Mouse (Mus musculus) stomach, postnatal 0 days (tissue): ENCODE data around the gene 4930412O13Rik. TPM values are rescaled to one million over a fixed set of nuclear protein-coding genes. Genes with fewer than 3 reads are reported as not detected.

Source experiments
- ATAC-seq: fragments of 200-750 bp; cut with Nextera tagmentation; 2 replicates; pipeline ENCODE4 v1.8.0; 2017; ENCODE audit not compliant: low FRiP score, low TSS enrichment
- DNase-seq: peaks from one replicate; pipeline ENCODE4 v3.0.0-alpha.2; 2016; ENCODE audit warnings: low spot score
- H3K27ac ChIP-seq: fragments of 300-500 bp; sonication (generic); replicated peaks from 2 replicates; pipeline ENCODE4 v1.5.1; 2014; ENCODE audit warnings: mild to moderate bottlenecking, control low read depth
- H3K27me3 ChIP-seq: fragments of 300-500 bp; sonication (generic); 2 replicates; pipeline ENCODE4 v1.6.1; 2014; ENCODE audit warnings: low read length; ENCODE audit not compliant: control insufficient read depth, insufficient read depth
- H3K36me3 ChIP-seq: fragments of 300-500 bp; sonication (generic); 2 replicates; pipeline ENCODE4 v1.6.1; 2014; ENCODE audit warnings: low read length, mixed read lengths; ENCODE audit not compliant: control insufficient read depth, insufficient read depth
- H3K4me1 ChIP-seq: fragments of 300-500 bp; sonication (generic); replicated peaks from 2 replicates; pipeline ENCODE4 v1.6.1; 2014; ENCODE audit warnings: antibody characterized with exemption; ENCODE audit not compliant: control insufficient read depth, insufficient read depth
- H3K4me2 ChIP-seq: fragments of 300-500 bp; sonication (generic); replicated peaks from 2 replicates; pipeline ENCODE4 v1.6.1; 2014; ENCODE audit warnings: low read depth, mild to moderate bottlenecking, control low read depth, moderate library complexity
- H3K4me3 ChIP-seq: fragments of 300-500 bp; sonication (generic); 2 replicates; pipeline ENCODE4 v1.5.1; 2014; ENCODE audit warnings: low read depth, low read length, control low read depth
- H3K9ac ChIP-seq: fragments of 300-500 bp; sonication (generic); 2 replicates; pipeline ENCODE4 v1.6.1; 2014; ENCODE audit warnings: mild to moderate bottlenecking, low read length, control low read depth, mixed read lengths
- H3K9me3 ChIP-seq: fragments of 300-500 bp; sonication (generic); 2 replicates; pipeline ENCODE4 v1.6.1; 2016; ENCODE audit warnings: low read length; ENCODE audit not compliant: control insufficient read depth
- CTCF ChIP-seq: IDR thresholded peaks from 2 replicates; pipeline ENCODE4 v1.5.1; 2016; ENCODE audit warnings: antibody characterized with exemption, low read depth, mild to moderate bottlenecking, moderate library complexity
- EP300 ChIP-seq: optimal IDR thresholded peaks from 2 replicates; pipeline ENCODE3; 2016; ENCODE audit warnings: antibody characterized with exemption
- WGBS: fragments of 180-500 bp; shearing (Covaris S2); extraction: QIAGEN DNeasy Blood & Tissue Kit; methylation state at CpG from one replicate; pipeline ENCODE4 v1.1.7; 2014; 5-methylcytosine and 5-hydroxymethylcytosine counted together
- polyA plus RNA-seq: library from polyadenylated mRNA; unstranded; fragments of >200 nt; fragmentation: Nextera tagmentation; extraction: Ambion mirVana; gene quantifications from 2 replicates; pipeline ENCODE4 v1.2.1, GENCODE M21; 2015

Gene 4930412O13Rik
- polyA plus RNA-seq, result not detected in 2 replicates

- Histone ChIP-seq H3K4me1 (peaks cover 4% of the 10 kb centered on the region; the same call in 1 of the 2 replicates), H3K9ac (no peak within 1 kb of the TSS), H3K27me3 (peaks cover 19% of the 10 kb centered on the region; the same call in 1 of the 2 replicates), H3K4me2 (peak within 1 kb of the TSS; percentile 52), H3K36me3 (no peaks in the 10 kb centered on the region), H3K27ac (no peak within 1 kb of the TSS), H3K9me3 (no peaks in the 10 kb centered on the region), H3K4me3 (peak within 1 kb of the TSS; percentile 51)
- DNase-seq, result no peak
- ATAC-seq, result no peak
- 6% methylated on average over 33 of the region's 35 CpGs for WGBS
- TF ChIP-seq CTCF (no peak), EP300 (no peak)
Measured at GRCm38 (mm10) chr2:9881051-9881591, at the start of gene 4930412O13Rik. Gene 4930412O13Rik (plus strand): TSS chr2:9881252.

DNA sequence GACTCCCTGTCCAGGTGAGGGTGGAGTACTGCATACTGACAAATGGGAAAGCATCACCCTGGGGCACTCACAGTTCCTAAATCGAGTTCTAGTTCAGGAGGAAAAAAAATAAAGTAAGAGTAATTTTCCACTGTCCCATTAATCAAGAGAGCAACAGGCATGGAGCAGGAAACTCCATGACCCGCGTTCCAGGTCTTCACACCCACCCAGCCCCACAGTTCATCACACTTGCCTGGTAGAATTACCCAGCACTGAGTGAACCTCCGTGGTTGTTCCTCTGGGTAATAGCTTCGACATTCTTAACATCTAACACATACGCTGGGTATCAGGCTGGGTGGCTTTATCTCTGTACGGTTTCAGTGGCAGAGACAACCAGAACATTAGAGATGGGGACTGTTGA lies 47.3 kb upstream of the 4930412O13Rik start:
- Histone ChIP-seq H3K9ac (no peak overlapping the region), H3K9me3 (no peaks in the 10 kb centered on the region), H3K36me3 (no peaks in the 10 kb centered on the region), H3K4me2 (no peak overlapping the region), H3K27ac (no peak overlapping the region), H3K4me1 (no peaks in the 10 kb centered on the region), H3K4me3 (no peak overlapping the region), H3K27me3 (no peaks in the 10 kb centered on the region)
- DNase-seq (no peak), ATAC-seq (no peak)
- TF ChIP-seq CTCF (no peak), EP300 (no peak)
- 59% methylated on average over 7 of the region's 7 CpGs for WGBS

- no peak overlapping the region for H3K4me3 ChIP-seq
- H3K36me3 ChIP-seq, result no peaks in the 10 kb centered on the region
- ATAC-seq (no peak), DNase-seq (no peak)
- WGBS, result 48% methylated on average over 7 of the region's 7 CpGs
- no peaks in the 10 kb centered on the region for H3K27me3 ChIP-seq
- H3K9me3 ChIP-seq, result no peaks in the 10 kb centered on the region
- no peak overlapping the region for H3K27ac ChIP-seq
- H3K4me2 ChIP-seq, result no peak overlapping the region
- H3K9ac ChIP-seq, result no peak overlapping the region
- H3K4me1 ChIP-seq, result no peaks in the 10 kb centered on the region
- TF ChIP-seq EP300 (no peak), CTCF (no peak)
Measured at GRCm38 (mm10) chr2:9835195-9835594, 45.9 kb upstream of the 4930412O13Rik start.

DNA sequence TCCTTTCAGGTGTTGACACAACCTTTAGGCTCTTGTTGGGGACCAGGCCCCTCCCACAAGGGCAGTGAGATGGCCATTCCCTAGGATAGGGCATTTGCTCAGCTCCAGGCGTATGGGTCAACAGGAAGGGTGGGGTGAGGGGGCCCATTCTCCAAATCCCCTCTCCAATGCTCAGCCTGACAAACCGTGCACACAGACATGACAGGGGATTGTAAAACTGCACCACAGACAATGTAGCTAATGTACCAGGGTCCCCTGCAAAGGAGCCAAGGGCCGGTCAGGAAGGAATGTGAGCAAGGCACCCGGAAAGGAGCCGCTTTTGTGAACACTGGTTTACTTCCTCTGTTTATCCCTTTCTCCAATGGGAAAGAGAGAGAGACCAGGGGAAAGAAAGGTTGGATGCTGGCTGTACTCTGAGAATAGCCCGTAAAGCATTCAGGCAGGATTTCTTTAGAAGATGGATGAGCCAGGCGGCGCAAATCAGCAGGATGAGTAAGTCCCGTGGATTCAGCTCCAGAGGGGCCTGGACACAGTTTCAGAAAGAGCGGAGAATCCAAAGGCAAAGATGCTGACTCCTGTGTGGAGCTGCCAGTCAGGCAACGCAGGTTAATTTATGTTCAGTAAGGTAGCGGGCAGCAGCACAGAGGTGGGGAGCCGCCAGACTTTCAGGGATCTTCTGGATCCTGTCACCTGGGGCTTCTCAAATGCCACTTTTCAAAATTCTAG lies 28.0 kb upstream of the 4930412O13Rik start:
- WGBS, result 28% methylated on average over 13 of the region's 13 CpGs
- no peak for TF ChIP-seq EP300
- TF ChIP-seq CTCF, result no peak
- Histone ChIP-seq H3K4me1 (no peaks in the 10 kb centered on the region), H3K9ac (no peak overlapping the region), H3K27me3 (no peaks in the 10 kb centered on the region), H3K36me3 (no peaks in the 10 kb centered on the region), H3K9me3 (no peaks in the 10 kb centered on the region), H3K4me3 (no peak overlapping the region), H3K4me2 (no peak overlapping the region), H3K27ac (no peak overlapping the region)
- DNase-seq (no peak), ATAC-seq (no peak)

DNA sequence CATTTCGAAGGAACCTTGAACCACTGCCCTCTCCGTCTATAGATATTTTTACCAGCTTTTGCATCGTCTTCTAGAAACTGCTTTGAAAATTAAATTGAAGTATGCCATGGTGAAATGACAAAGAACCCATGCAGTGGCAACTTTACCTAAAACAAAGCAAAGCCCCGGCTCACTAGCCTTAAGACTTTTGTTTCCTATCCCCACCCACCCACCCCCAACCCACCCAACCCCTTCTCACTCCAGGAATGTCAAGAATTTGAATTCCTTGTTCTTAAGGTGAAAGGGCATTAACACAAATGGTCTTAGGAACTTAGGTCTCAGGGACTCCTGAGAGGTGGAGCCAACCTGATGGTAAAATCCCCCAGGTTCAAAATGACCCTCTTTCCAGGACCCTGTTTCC lies 25.2 kb upstream of the 4930412O13Rik start:
- no peak for TF ChIP-seq CTCF
- TF ChIP-seq EP300, result no peak
- H3K4me1 ChIP-seq, result no peaks in the 10 kb centered on the region
- no peaks in the 10 kb centered on the region for H3K27me3 ChIP-seq
- H3K4me3 ChIP-seq, result no peak overlapping the region
- H3K9me3 ChIP-seq, result no peaks in the 10 kb centered on the region
- H3K27ac ChIP-seq, result no peak overlapping the region
- WGBS, result 50% methylated on average over 4 of the region's 4 CpGs
- no peaks in the 10 kb centered on the region for H3K36me3 ChIP-seq
- H3K4me2 ChIP-seq, result no peak overlapping the region
- no peak for ATAC-seq
- no peak overlapping the region for H3K9ac ChIP-seq
- DNase-seq, result no peak

DNA sequence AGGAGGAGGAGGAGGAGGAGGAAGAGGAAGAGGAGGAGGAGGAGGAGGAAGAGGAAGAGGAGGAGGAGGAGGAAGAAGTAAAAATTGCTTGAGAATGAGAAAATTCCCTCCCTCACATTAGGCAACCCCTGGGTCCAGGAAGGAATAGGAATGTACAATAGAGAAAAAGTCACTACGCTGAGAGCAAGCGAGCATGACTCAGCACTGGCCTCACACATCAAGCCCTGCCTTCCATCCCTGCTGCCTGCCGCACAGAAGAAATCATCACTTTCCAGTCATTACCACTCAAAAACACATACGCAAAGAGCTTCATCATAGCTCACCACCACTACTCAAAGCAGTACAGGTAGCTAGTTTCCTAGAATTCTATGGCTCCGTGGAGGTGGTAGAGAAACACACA lies 20.4 kb upstream of the 4930412O13Rik start:
- H3K36me3 ChIP-seq, result no peaks in the 10 kb centered on the region
- WGBS, result 66% methylated on average over 5 of the region's 5 CpGs
- H3K4me3 ChIP-seq, result no peak overlapping the region
- H3K9me3 ChIP-seq, result no peaks in the 10 kb centered on the region
- ATAC-seq (no peak), DNase-seq (no peak)
- no peak overlapping the region for H3K27ac ChIP-seq
- no peaks in the 10 kb centered on the region for H3K4me1 ChIP-seq
- TF ChIP-seq EP300, result no peak
- TF ChIP-seq CTCF, result no peak
- H3K4me2 ChIP-seq, result no peak overlapping the region
- H3K9ac ChIP-seq, result no peak overlapping the region
- H3K27me3 ChIP-seq, result no peaks in the 10 kb centered on the region
